Mouse (Mus musculus) kidney, adult 9 months (tissue): ENCODE measurements at regions not wholly inside any gene's neighbourhood (a gene's known extent, or its start where the extent isn't known, plus 50 kb on each side); places are given as distances from the start of the nearest gene placed in this dataset.

Source experiments
- DNase-seq: peaks from one replicate; pipeline ENCODE4 v3.0.0; 2022

GRCm38 (mm10) chr1:168010416-168010815 lies 321.4 kb downstream of the Lmx1a start:
- no peak for DNase-seq

DNA sequence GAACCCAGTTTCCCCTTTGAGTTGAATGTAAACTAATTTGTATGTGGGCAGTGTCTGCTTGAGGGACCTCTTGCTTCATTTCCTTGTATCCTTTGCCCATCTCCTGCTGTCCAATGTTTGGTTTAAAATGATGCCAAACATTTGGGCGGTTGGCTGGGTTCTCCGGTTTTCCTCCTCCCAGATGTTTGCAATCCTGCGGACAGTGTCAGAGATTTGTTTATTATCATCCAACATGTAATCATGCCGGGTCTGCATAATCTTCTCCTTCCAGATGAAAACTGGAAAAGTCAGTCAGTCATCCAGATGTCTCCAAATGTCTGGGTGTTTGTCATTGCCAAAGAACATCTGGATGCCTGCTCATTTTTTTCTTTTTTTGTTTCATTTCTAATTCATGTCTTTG lies 323.0 kb downstream of the Lmx1a start:
- DNase-seq, result no peak

DNA sequence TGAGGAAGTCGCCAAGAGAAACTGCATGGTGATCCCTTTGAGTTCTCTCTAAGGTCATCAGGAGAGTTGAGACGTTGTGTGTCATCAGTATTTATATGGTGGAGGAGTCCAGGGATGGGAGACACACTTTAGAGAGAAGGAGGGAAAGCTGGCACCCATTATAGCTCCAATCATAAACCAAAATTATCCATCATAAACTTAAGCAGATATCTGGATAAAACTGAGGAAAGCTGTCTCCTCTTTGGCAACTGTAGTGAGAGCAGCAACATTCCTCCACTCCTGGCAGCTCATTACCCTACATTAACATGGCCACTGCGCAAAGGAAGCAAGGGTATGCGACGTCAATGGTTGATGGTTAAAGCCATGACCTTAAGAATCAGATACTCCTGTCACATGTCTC lies 323.6 kb downstream of the Lmx1a start:
- no peak for DNase-seq

GRCm38 (mm10) chr1:168016375-168016890 lies 327.4 kb downstream of the Lmx1a start:
- no peak for DNase-seq

DNA sequence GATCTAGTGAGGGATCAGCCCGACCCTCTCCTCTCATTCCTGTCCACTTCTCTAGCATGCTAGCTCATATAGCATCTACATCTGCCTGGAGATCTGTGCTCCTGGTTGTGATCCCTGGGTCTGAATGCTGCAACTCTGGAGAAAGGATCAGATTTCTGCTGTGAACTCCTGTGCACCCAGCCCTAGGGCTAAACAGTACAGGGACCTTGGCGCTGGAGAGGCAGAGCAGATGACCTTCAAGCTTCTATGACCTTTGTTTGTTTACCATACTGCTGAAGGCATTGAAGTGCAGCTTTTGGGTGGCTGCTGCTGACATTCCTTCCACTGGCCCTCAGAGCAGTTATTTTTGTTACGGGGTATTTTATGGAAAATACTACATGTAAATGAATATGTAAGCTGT lies 337.4 kb downstream of the Lmx1a start:
- peak; percentile 72 for DNase-seq

- DNase-seq, result no peak
Measured at GRCm38 (mm10) chr1:168044765-168045164, 355.7 kb downstream of the Lmx1a start.

GRCm38 (mm10) chr1:168046347-168046746 lies 357.3 kb downstream of the Lmx1a start:
- DNase-seq, result no peak

- DNase-seq, result no peak
Measured at GRCm38 (mm10) chr1:168046749-168047148, 357.7 kb downstream of the Lmx1a start.

- no peak for DNase-seq
Measured at GRCm38 (mm10) chr1:168049965-168050364, 360.9 kb downstream of the Lmx1a start.

GRCm38 (mm10) chr1:168056479-168056878 lies 367.4 kb downstream of the Lmx1a start:
- no peak for DNase-seq

DNA sequence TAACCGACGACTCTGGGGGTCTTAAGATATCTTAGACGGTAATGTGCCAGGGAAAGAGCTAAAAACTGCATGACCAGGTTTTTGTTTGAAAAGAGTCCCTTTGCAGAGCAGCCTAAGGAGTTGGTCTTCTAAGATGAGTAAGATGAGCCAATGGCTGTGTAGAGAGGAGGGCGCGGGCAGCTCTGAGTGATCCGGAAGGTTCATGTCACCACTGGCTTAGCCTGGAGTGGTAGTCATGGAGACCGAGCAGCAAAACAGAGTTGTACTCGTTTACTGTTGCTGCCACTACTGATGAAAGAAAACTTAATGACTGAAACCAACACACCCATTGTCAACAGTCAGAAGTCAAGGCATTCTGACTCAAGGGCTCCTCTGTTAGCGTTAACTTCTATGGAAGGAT lies 368.4 kb downstream of the Lmx1a start:
- DNase-seq, result no peak

- no peak for DNase-seq
Measured at GRCm38 (mm10) chr1:168058769-168059168, 369.7 kb downstream of the Lmx1a start.

DNA sequence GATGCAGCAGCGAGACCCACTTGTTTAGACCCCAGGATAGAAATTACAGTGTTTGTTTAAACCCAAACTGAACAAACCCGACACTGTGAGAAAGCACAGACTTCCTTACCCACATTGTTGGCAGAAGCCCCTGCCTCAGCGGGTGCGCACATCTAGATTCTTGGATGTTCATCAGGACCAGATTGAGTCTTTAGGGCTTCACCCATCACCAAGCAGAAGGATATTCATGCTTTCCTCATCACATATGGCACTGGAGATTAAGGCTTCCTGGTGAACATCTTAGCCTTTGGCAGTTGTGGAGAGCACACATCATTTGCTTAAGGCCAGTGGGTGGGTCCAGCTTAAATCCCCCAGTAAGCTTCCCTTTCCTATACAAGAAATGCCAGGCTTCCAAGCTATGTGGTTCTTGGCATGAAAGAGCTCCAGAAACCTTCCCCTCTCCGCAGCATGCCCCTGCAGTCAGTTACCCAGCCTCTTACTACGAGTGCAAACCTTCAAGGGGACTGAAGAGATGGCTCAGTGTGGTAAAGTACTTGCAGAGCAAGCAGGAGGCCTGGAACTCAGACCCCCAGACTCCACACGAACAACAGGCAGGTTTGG lies 367.9 kb downstream of the Pbx1 start:
- DNase-seq, result no peak

GRCm38 (mm10) chr1:168065598-168066041 lies 366.4 kb downstream of the Pbx1 start:
- no peak for DNase-seq

- peak; percentile 5 for DNase-seq
Measured at GRCm38 (mm10) chr1:168066810-168067209, 365.3 kb downstream of the Pbx1 start.

- no peak for DNase-seq
Measured at GRCm38 (mm10) chr1:168068003-168068919, 363.8 kb downstream of the Pbx1 start.

DNA sequence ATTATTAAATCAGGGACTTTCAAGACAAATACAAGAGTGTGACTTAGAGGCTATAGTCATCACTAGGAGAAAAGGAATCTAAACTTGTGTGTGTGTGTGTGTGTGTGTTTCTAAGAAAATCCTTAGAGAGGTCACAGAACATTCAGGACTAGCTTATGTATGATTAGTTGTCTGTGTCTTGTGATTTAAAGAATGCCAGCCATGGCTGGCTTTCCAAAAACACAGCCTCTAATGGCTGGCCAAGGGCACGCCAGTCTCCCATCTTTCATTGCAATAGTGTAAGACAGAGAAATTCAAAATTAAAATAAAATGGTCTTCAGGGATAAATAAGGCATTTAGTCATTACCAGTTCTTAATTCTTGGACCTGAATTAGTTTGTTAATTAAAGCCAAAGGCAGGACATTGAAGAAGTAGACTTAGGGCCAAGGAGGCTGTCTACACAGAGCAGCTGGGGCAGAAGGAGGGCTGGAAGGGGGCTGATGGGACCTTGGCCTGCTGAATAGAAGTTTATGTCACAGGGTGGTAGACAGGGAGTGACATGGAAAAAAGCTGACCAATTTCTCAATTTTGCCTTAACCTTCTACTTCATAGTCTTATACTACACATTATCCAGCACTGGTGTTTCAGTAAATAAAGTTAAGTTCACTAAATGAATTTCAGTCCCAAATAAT lies 363.0 kb downstream of the Pbx1 start:
- DNase-seq, result no peak
